Mouse (Mus musculus) thymus, adult 2 months (tissue): ENCODE measurements around the gene Psma1. TPM values are rescaled to one million over a fixed set of nuclear protein-coding genes. Genes with fewer than 3 reads are reported as not detected.

Experiments used
- DNase-seq: peaks from one replicate; pipeline ENCODE4 v3.0.0; 2021
- H3K27ac ChIP-seq: fragments of 200-500 bp; 2 replicates; pipeline ENCODE4 v1.5.1; 2012; ENCODE audit warnings: low read length, control low read depth; ENCODE audit not compliant: control insufficient read depth, insufficient read depth
- H3K27me3 ChIP-seq: fragments of 200-500 bp; 2 replicates; pipeline ENCODE4 v1.6.1; 2012; ENCODE audit warnings: mild to moderate bottlenecking, low read length, moderate library complexity, mixed read lengths; ENCODE audit not compliant: control insufficient read depth, insufficient read depth
- H3K36me3 ChIP-seq: fragments of 200-500 bp; 2 replicates; pipeline ENCODE4 v1.6.1; 2012; ENCODE audit warnings: mild to moderate bottlenecking, low read length, moderate library complexity; ENCODE audit not compliant: control insufficient read depth, insufficient read depth
- H3K4me1 ChIP-seq: fragments of 200-500 bp; replicated peaks from 2 replicates; pipeline ENCODE4 v1.6.1; 2012; ENCODE audit warnings: low read length; ENCODE audit not compliant: control insufficient read depth, insufficient read depth
- H3K4me3 ChIP-seq: fragments of 200-500 bp; 2 replicates; pipeline ENCODE4 v1.5.1; 2012; ENCODE audit warnings: mild to moderate bottlenecking, low read length, control low read depth, moderate library complexity; ENCODE audit not compliant: control insufficient read depth, insufficient read depth
- CTCF ChIP-seq: fragments of 200-500 bp; IDR thresholded peaks from 2 replicates; pipeline ENCODE4 v1.5.1; 2012; ENCODE audit warnings: mild to moderate bottlenecking, control low read depth, low read length, moderate library complexity, borderline replicate concordance; ENCODE audit not compliant: control insufficient read depth, poor library complexity, insufficient read depth; ENCODE audit errors: extremely low read depth
- POLR2A ChIP-seq: fragments of 200-500 bp; IDR thresholded peaks from 2 replicates; pipeline ENCODE4 v1.6.1; 2012; ENCODE audit warnings: mild to moderate bottlenecking, low read length, control low read depth, moderate library complexity; ENCODE audit not compliant: control insufficient read depth, poor library complexity, insufficient read depth; ENCODE audit errors: extremely low read depth
- WGBS: fragments of 180-500 bp; shearing (Covaris S2); methylation state at CpG from one replicate; pipeline ENCODE4 v1.1.7; 2018; 5-methylcytosine and 5-hydroxymethylcytosine counted together
- polyA plus RNA-seq: library from polyadenylated mRNA; depleted of rRNA; stranded (reverse); fragments of >200 nt; gene quantifications from 2 replicates; pipeline ENCODE4 v1.2.3, GENCODE M21; 2012

The Psma1 gene
- polyA plus RNA-seq, 1 experiment = 133 TPM

DNA sequence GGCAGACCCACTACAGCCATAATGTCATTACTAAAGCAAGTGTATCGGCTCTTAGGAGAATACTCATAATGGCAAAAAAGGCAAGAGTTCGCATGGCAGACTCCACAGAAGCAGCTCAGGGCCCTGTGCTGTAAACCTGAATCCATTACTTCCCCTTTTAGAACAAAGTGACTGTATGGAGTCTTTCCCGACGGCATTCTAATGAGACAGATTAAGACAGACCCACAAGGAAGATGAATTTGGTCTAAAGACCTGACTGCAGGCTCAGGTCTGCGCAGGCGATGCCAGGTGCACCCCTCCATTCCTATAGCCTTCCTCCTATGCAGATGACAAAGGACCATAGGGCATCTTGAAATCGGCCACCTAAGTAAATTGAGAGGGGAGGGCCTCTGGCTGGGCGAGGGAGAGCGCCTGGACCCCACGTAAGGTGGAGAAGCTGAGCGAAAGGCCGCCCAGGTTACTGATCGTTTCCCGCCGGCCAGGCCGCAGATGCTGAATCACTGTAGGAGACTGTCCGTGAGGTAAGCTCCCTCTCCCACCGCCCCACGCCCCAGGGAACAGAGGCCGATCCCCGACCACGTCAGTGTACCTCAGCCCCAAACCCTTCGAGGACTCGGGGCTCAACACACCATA, 430 bp downstream of the Psma1 start:
- Histone ChIP-seq H3K4me3 (peak overlapping the region; percentile 73), H3K36me3 (peaks cover 23% of the 10 kb centered on the region), H3K27ac (no peak overlapping the region), H3K4me1 (0 out of 2 replicates have a peak, but pooled peaks cover 2% of the 10 kb centered on the region), H3K27me3 (no peaks in the 10 kb centered on the region)
- no peak for TF ChIP-seq CTCF
- TF ChIP-seq POLR2A = no peak
- DNase-seq = no peak
- under 1% methylated on average over 24 of the region's 24 CpGs for WGBS

- H3K36me3 ChIP-seq = peaks cover 82% of the 10 kb centered on the region
- 93% methylated on average over 5 of the region's 5 CpGs for WGBS
- no peak for DNase-seq
- H3K27ac ChIP-seq = no peak overlapping the region
- H3K4me3 ChIP-seq = no peak overlapping the region
- H3K27me3 ChIP-seq = no peaks in the 10 kb centered on the region
- no peak for TF ChIP-seq CTCF
- TF ChIP-seq POLR2A = no peak
- H3K4me1 ChIP-seq = no peaks in the 10 kb centered on the region
Observed at GRCm38 (mm10) chr7:114268446-114268845, 7.5 kb downstream of the Psma1 start.

DNA sequence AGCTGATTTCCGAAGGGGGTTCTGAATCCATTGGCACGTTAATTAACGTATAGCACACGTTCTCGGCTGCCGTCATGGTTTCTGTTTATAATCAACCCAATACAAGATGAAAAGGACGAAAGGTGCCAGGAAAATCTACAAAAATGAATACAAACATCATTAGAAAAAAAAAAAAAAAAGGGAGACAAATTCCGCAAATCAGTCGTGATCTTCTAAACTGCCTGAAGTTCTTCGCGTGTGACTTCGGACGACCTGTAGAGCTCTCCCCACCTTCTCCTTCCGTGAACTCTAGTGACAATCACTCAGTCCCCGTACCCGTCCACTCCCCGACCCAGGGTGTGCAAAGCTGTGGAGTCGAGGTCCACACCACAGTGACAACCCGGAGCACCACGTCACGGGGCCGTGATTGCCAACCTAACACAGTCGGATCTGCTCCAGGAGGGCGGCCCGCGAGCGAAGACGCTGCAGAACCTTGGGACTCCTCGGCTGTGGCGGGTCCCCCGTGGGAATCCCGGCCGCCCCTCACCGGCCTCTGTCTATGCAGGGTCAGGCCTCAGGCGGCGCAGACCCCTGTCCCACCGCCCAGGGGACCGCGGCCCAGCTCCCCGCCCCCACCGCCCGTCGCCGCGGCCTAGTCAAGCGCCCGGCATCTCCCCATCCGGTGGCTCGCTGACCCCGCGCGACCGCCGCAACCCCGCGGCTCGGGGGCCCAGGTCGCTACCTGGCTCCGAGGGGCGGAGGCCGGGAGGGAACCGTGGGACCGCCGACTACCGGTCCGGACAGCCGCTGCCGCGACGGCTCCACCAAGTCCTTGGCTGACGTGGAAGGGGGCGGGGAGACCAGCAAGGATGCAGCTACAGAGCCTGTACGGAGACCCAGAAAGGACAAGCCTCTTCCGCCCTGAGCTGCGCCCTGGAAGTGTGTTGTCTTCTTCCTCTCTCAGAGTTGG, 21.8 kb downstream of the Psma1 start, which contains the start of gene Copb1:
Copb1 (minus strand) TSS at position 827 of the 949 bp plus-strand sequence.
- Histone ChIP-seq H3K36me3 (peaks cover 20% of the 10 kb centered on the region), H3K4me3 (peak within 1 kb of the TSS; percentile 76), H3K4me1 (0 out of 2 replicates have a peak, but pooled peaks cover 2% of the 10 kb centered on the region), H3K27ac (no peak within 1 kb of the TSS), H3K27me3 (no peaks in the 10 kb centered on the region)
- DNase-seq = peak; percentile 95
- peak; percentile 76; the same call in 1 of the 2 replicates for TF ChIP-seq POLR2A
- TF ChIP-seq CTCF = 0 out of 2 replicates have a peak, but pooled peaks have one; percentile 1
- WGBS = 2% methylated on average over 75 of the region's 75 CpGs

GRCm38 (mm10) chr7:114251684-114252083, 24.2 kb downstream of the Psma1 start:
- Histone ChIP-seq H3K27ac (no peak overlapping the region), H3K36me3 (peaks cover 39% of the 10 kb centered on the region), H3K4me3 (no peak overlapping the region), H3K4me1 (0 out of 2 replicates have a peak, but pooled peaks cover 2% of the 10 kb centered on the region), H3K27me3 (no peaks in the 10 kb centered on the region)
- no peak for DNase-seq
- WGBS = 94% methylated on average over 3 of the region's 3 CpGs
- TF ChIP-seq CTCF (no peak), POLR2A (no peak)

DNA sequence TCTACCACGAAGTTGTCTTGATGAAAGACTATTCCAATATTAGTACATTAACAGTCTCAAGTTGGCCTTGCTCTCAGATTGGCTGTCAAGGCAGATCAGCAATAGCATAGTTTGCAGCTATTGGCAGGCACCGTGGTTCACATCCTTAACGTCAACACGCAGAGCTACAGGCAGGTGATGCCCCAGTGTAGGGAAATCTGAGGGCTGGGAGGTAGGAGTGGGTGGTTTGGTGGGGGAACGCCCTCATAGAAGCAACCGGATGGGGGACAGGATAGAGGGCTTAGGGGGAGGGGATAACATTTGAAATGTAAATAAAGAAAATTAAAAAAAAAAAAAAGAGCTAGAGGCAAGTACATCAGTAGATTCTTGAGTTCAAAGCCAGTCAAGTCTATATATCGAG, 41.9 kb downstream of the Psma1 start:
- no peaks in the 10 kb centered on the region for H3K27me3 ChIP-seq
- H3K27ac ChIP-seq = no peak overlapping the region
- H3K4me3 ChIP-seq = no peak overlapping the region
- no peak for TF ChIP-seq CTCF
- no peak for TF ChIP-seq POLR2A
- no peak for DNase-seq
- no peaks in the 10 kb centered on the region for H3K4me1 ChIP-seq
- 74% methylated on average over 7 of the region's 7 CpGs for WGBS
- peaks cover 78% of the 10 kb centered on the region for H3K36me3 ChIP-seq

- Histone ChIP-seq H3K4me3 (no peak overlapping the region), H3K36me3 (peaks cover 72% of the 10 kb centered on the region), H3K27ac (no peak overlapping the region), H3K27me3 (no peaks in the 10 kb centered on the region), H3K4me1 (no peaks in the 10 kb centered on the region)
- WGBS = 90% methylated on average over 7 of the region's 7 CpGs
- no peak for DNase-seq
- TF ChIP-seq CTCF (no peak), POLR2A (no peak)
Observed at GRCm38 (mm10) chr7:114232982-114233381, 42.9 kb downstream of the Psma1 start.
